Mouse (Mus musculus): ENCODE data around the gene Evi5l. TPM values are rescaled to one million over a fixed set of nuclear protein-coding genes. Genes with fewer than 3 reads are reported as not detected.
"Not testable (repeated sequence)": the region's sequence is repeated elsewhere in the genome, so short reads cannot be mapped to it uniquely, and the experiment has no call there.

Gene Evi5l
- polyA plus RNA-seq, 1 experiment from 2014 or later = 117 TPM

DNA sequence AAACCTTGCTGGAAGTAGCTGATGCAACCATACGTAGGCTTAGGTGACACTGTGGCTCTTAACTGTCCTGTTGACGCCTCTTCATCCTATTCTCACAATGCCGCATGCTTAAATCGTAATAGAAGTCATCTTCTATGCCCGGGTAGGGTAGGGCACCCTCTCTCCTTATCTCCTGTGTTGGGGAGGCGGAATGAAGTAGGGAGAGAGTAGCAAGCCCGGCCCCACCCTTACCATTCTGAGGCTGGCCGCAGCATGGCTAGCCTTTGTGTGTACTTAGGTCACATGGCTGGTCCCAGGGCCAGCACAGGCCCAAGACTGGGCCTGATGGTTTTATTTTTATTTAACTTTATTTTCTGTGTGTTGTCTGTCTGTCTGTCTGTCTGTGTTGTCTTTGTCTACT is 80.9 kb downstream of the Evi5l start:
- H3K4me2 ChIP-seq (ENCODE audit: low read length) = no peak overlapping the region
- peaks cover under 1% of the 10 kb centered on the region for H3K4me1 ChIP-seq (replicated peaks; ENCODE audit: control insufficient read depth, insufficient read depth, low read length)
- ATAC-seq = no peak
- no peak overlapping the region for H3K4me3 ChIP-seq (replicated peaks; ENCODE audit: low read length)
- H3K36me3 ChIP-seq (ENCODE audit: control insufficient read depth, insufficient read depth) = peaks cover 42% of the 10 kb centered on the region
- no peaks in the 10 kb centered on the region for H3K9me3 ChIP-seq (ENCODE audit: control insufficient read depth, low read length)
- 95% methylated on average over 8 of the region's 8 CpGs for WGBS
- no peak overlapping the region for H3K27ac ChIP-seq (ENCODE audit: low read length)
- H3K27me3 ChIP-seq (replicated peaks; ENCODE audit: control insufficient read depth, insufficient read depth, low read length) = no peaks in the 10 kb centered on the region
- no peak overlapping the region for H3K9ac ChIP-seq (replicated peaks; ENCODE audit: low read depth, low read length)

DNA sequence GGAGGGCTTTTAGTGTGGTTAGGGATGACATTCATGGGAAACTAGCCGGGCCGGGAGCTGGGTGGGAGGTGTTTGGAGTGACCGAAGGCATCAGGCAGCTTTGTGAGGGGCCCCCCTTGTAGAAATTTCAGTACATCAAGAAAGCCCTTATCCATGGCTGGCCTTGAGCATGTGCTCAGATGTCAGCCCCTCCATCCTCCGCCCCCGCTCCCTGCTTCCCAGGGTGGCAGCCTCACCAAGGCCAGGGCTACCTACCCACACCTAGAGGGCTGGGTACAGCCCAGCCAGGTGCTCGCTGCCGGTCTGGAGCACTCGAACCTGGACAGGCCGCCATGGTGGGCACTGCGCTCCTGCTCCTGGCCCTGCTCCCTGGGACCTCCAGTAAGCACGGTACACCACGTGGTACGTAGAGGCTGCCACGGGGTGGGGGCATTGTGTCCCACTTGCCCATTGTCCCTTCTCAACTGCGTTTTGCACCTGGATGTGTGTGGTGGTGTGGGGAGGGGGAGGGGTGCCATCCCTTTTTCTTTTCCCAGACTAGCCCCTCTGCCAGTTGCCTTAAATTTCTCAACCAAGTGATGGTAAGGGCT is 81.7 kb downstream of the Evi5l start, which contains the start of gene Tgfbr3l:
Tgfbr3l (plus strand) TSS at position 264 of the 590 bp plus-strand sequence.
- no peak within 1 kb of the TSS for H3K4me3 ChIP-seq (replicated peaks; ENCODE audit: low read length)
- H3K4me2 ChIP-seq (ENCODE audit: low read length) = no peak within 1 kb of the TSS
- H3K9me3 ChIP-seq (ENCODE audit: control insufficient read depth, low read length) = no peaks in the 10 kb centered on the region
- peaks cover 42% of the 10 kb centered on the region for H3K36me3 ChIP-seq (ENCODE audit: control insufficient read depth, insufficient read depth)
- ATAC-seq = no peak
- no peak within 1 kb of the TSS for H3K27ac ChIP-seq (ENCODE audit: low read length)
- no peaks in the 10 kb centered on the region for H3K27me3 ChIP-seq (replicated peaks; ENCODE audit: control insufficient read depth, insufficient read depth, low read length)
- peaks cover 4% of the 10 kb centered on the region for H3K4me1 ChIP-seq (replicated peaks; ENCODE audit: control insufficient read depth, insufficient read depth, low read length)
- no peak within 1 kb of the TSS for H3K9ac ChIP-seq (replicated peaks; ENCODE audit: low read depth, low read length)
- WGBS = 76% methylated on average over 15 of the region's 15 CpGs

DNA sequence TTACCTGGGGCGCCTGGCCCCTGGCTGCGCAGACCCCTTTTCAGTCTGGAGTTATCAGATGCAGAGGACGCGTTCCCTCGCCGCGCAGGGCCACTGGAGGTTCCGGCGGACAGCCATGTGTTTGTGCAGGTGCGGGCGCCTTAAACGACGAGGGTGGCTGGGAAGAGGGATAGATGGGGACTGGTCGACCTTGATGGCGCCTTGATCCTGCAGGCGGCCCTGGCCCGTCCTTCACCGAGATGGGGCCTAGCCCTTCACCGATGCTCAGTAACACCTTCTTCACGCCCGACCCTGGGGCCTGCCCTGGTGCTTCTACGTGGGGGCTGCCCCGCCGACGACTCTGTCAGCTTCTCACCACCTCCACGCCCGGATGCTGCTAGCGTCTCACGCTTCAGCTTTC is 82.8 kb downstream of the Evi5l start:
- Histone ChIP-seq H3K4me1 (replicated peaks; ENCODE audit: control insufficient read depth, insufficient read depth, low read length) (peaks cover 12% of the 10 kb centered on the region), H3K9me3 (ENCODE audit: control insufficient read depth, low read length) (no peaks in the 10 kb centered on the region), H3K4me3 (replicated peaks; ENCODE audit: low read length) (no peak overlapping the region), H3K9ac (replicated peaks; ENCODE audit: low read depth, low read length) (no peak overlapping the region), H3K27me3 (replicated peaks; ENCODE audit: control insufficient read depth, insufficient read depth, low read length) (no peaks in the 10 kb centered on the region), H3K27ac (ENCODE audit: low read length) (no peak overlapping the region), H3K36me3 (ENCODE audit: control insufficient read depth, insufficient read depth) (peaks cover 31% of the 10 kb centered on the region), H3K4me2 (ENCODE audit: low read length) (no peak overlapping the region)
- 22% methylated on average over 29 of the region's 29 CpGs for WGBS
- ATAC-seq = no peak

DNA sequence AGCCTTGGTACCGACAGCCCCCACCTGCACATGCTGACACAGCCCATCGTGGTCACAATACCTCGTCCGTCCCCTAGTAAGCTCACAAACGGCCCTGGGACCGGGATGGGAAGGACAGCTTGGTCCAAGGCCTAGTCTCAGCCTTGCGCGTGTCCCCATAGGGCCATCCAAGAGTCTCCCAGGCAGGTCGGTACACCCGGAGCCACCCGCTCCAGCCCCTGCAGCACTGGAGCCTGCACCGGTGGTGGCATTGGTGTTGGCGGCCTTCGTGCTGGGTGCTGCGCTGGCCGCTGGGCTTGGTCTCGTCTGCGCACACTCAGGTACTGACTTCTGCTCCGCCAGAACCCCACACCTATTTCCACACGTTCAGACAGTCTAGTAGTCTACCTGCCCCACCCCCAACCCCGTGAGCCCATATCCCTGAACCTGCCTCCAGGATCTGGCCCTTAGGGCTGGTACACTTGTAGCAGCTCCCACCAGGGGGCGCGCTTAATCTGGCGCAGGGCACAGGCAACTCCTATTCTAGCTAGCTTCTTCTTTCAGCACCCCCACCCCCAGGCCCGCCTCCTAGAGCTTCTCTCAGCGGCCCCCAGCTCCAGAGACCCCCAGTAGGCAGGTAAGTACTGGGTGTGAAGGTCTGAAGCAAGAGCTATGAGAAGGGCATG is 84.1 kb downstream of the Evi5l start:
- 35% methylated on average over 26 of the region's 26 CpGs for WGBS
- peaks cover 20% of the 10 kb centered on the region for H3K36me3 ChIP-seq (ENCODE audit: control insufficient read depth, insufficient read depth)
- H3K4me1 ChIP-seq (replicated peaks; ENCODE audit: control insufficient read depth, insufficient read depth, low read length) = peaks cover 15% of the 10 kb centered on the region
- H3K9ac ChIP-seq (replicated peaks; ENCODE audit: low read depth, low read length) = no peak overlapping the region
- H3K4me2 ChIP-seq (ENCODE audit: low read length) = no peak overlapping the region
- no peak overlapping the region for H3K27ac ChIP-seq (ENCODE audit: low read length)
- no peaks in the 10 kb centered on the region for H3K27me3 ChIP-seq (replicated peaks; ENCODE audit: control insufficient read depth, insufficient read depth, low read length)
- H3K4me3 ChIP-seq (replicated peaks; ENCODE audit: low read length) = no peak overlapping the region
- peak; percentile 26 for ATAC-seq
- H3K9me3 ChIP-seq (ENCODE audit: control insufficient read depth, low read length) = no peaks in the 10 kb centered on the region

DNA sequence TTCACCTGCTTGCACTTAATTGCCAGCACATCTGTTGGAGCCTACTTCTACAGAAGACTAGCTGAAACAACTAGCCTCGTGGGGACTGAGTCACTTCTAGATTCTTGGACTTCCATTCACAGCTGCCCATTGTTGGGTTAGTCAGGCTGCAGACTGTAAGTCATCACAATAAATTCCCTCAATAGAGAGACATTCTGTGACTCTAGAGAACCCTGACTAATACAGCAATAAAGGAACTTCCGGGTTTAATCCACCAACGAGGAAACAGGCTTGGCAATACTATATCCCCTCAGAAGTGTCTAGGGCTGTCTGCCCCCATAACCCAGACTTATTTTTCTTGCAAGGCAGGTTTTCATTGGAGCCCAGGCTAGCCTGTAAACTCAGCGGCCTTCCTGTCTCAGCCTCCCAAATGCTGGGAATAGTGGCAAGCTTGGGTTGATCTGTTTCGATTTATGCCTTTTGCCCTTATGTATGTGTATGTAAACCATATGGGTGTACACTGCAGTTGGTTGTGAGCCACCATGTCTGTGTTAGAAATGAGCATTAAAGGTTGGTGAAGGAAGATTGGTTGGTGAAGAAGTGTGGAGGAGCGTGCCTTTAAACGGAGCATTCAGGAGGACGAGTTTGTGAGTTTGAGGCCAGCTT is 85.9 kb downstream of the Evi5l start:
- peak overlapping the region; percentile 60 for H3K4me2 ChIP-seq (ENCODE audit: low read length)
- peak overlapping the region; percentile 92 for H3K9ac ChIP-seq (replicated peaks; ENCODE audit: low read depth, low read length)
- H3K4me3 ChIP-seq (replicated peaks; ENCODE audit: low read length) = peak overlapping the region; percentile 97
- 45% methylated on average over 8 of the region's 8 CpGs for WGBS
- H3K27me3 ChIP-seq (replicated peaks; ENCODE audit: control insufficient read depth, insufficient read depth, low read length) = no peaks in the 10 kb centered on the region
- peak overlapping the region; percentile 94 for H3K27ac ChIP-seq (ENCODE audit: low read length)
- peaks cover 7% of the 10 kb centered on the region; the same call in 1 of the 2 replicates for H3K36me3 ChIP-seq (ENCODE audit: control insufficient read depth, insufficient read depth)
- ATAC-seq = no peak
- H3K4me1 ChIP-seq (replicated peaks; ENCODE audit: control insufficient read depth, insufficient read depth, low read length) = peaks cover 26% of the 10 kb centered on the region
- no peaks in the 10 kb centered on the region for H3K9me3 ChIP-seq (ENCODE audit: control insufficient read depth, low read length)

DNA sequence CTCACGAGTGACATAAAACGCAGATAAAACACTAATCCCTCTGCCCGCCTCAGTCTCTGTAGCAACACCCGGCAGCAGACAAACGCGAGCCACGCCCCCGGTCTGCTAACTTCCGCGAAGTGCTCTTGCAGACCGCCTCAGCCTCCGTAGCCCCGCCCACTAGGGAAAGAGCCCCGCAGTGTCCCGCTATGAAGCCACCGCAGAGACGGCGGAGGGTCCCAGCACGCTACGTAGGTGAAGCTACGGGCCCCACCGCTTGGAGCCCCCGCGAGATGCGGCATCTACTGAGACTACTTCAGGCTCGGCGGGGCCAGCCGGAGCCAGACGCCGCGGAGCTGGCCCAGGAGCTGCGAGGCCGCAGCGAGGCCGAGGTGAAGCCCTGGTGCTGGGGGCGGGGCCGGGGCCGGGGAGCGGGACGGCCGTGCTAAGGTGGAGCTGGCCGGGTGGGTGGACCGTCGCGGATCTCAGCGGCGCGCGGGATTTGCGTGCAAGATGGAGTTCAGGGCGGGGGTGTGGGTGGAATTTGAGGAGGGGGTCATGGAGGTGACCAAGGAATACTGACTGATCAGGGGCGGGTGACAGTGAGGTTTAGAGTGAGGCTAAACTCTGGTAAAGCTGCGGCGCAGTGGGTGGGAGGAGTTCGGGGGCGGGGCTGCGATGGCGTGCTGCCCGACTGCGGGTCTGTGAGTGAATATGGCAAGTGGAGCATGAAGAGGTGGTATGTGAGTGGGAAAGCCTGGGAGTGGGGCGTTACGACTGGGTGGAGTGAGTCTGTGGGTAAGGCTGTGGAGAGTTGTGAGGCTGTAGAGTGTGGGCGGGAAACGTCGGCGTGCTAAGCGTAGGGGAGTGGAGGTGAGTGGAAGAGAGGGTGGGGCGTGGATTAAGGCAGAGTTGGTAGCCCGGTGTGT is 86.8 kb downstream of the Evi5l start, which contains the start of gene Snapc2:
Snapc2 (plus strand) TSS at position 147 of the 908 bp plus-strand sequence.
- peak; percentile 86 for ATAC-seq
- H3K4me1 ChIP-seq (replicated peaks; ENCODE audit: control insufficient read depth, insufficient read depth, low read length) = peaks cover 35% of the 10 kb centered on the region

DNA sequence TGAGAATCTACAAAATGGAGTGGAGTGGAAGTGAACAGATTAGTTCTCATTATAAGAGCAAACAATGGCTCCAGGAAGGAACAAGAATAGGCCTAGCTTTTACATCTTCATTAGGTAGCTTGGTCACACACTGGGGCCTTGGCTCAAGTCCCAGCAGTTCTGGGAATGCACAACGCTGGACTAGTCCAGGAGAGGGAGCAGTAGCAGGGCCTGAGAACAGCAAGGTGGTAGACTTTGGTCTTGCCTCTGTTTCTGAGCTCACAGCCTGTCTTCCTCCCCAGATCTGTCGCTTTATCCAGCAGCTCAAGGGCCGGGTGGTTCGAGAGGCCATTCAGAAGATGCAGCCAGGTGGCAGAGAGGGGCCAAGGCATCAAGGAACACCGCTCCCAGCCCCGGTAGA is 87.6 kb downstream of the Evi5l start:
- peaks cover 4% of the 10 kb centered on the region; the same call in 1 of the 2 replicates for H3K36me3 ChIP-seq (ENCODE audit: control insufficient read depth, insufficient read depth)
- H3K4me2 ChIP-seq (ENCODE audit: low read length) = peak overlapping the region; percentile 60
- ATAC-seq = no peak
- whole genome bisulfite sequencing = 42% methylated on average over 6 of the region's 6 CpGs
- H3K4me3 ChIP-seq (replicated peaks; ENCODE audit: low read length) = peak overlapping the region; percentile 97
- H3K4me1 ChIP-seq (replicated peaks; ENCODE audit: control insufficient read depth, insufficient read depth, low read length) = peaks cover 35% of the 10 kb centered on the region
- no peaks in the 10 kb centered on the region for H3K9me3 ChIP-seq (ENCODE audit: control insufficient read depth, low read length)
- no peaks in the 10 kb centered on the region for H3K27me3 ChIP-seq (replicated peaks; ENCODE audit: control insufficient read depth, insufficient read depth, low read length)
- peak overlapping the region; percentile 94 for H3K27ac ChIP-seq (ENCODE audit: low read length)
- H3K9ac ChIP-seq (replicated peaks; ENCODE audit: low read depth, low read length) = 0 out of 2 replicates have a peak overlapping the region, but pooled peaks have one; percentile 15

More for the DNA sequence above, 86.8 kb downstream of the Evi5l start, which contains the start of gene Snapc2:
- peak within 1 kb of the TSS; percentile 60 for H3K4me2 ChIP-seq (ENCODE audit: low read length)
- peak within 1 kb of the TSS; percentile 92 for H3K9ac ChIP-seq (replicated peaks; ENCODE audit: low read depth, low read length)
- under 1% methylated on average over 67 of the region's 69 CpGs for WGBS
- peak within 1 kb of the TSS; percentile 97 for H3K4me3 ChIP-seq (replicated peaks; ENCODE audit: low read length)
- peaks cover 4% of the 10 kb centered on the region; the same call in 1 of the 2 replicates for H3K36me3 ChIP-seq (ENCODE audit: control insufficient read depth, insufficient read depth)
- H3K27me3 ChIP-seq (replicated peaks; ENCODE audit: control insufficient read depth, insufficient read depth, low read length) = no peaks in the 10 kb centered on the region
- no peaks in the 10 kb centered on the region for H3K9me3 ChIP-seq (ENCODE audit: control insufficient read depth, low read length)
- H3K27ac ChIP-seq (ENCODE audit: low read length) = peak within 1 kb of the TSS; percentile 94

DNA sequence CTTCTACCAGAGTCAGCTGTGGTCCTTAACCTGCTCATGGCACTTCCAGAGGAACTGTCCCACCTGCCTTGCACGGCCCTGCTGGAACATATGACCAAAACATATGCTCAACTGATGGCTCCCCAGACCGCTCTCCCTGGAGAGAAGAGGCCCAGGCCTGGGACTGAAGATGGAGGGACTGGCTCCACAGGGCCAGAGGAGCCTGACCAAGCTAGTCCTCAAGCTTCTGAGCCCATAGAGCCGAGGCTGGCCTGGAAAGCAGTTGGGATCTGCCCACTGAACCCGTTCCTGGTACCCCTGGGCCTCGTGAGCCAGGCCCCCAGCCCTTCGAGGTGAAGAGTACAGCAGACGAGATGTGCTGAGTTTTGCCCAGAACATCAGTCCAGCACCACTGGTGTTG is 89.1 kb downstream of the Evi5l start:
- 92% methylated on average over 7 of the region's 7 CpGs for WGBS
- H3K9ac ChIP-seq (replicated peaks; ENCODE audit: low read depth, low read length); H3K27me3 ChIP-seq (replicated peaks; ENCODE audit: control insufficient read depth, insufficient read depth, low read length); H3K27ac ChIP-seq (ENCODE audit: low read length); H3K4me2 ChIP-seq (ENCODE audit: low read length); ATAC-seq; H3K36me3 ChIP-seq (ENCODE audit: control insufficient read depth, insufficient read depth); H3K9me3 ChIP-seq (ENCODE audit: control insufficient read depth, low read length); H3K4me3 ChIP-seq (replicated peaks; ENCODE audit: low read length): not testable (repeated sequence)
- peaks cover 42% of the 10 kb centered on the region for H3K4me1 ChIP-seq (replicated peaks; ENCODE audit: control insufficient read depth, insufficient read depth, low read length)
